Mouse (Mus musculus) thymus, adult 2 months (tissue): ENCODE measurements around the gene Pdlim4.

ENCODE experiments used
- CTCF ChIP-seq: fragments of 200-500 bp; IDR thresholded peaks from 2 replicates; pipeline ENCODE4 v1.5.1; 2012; ENCODE audit warnings: mild to moderate bottlenecking, control low read depth, low read length, moderate library complexity, borderline replicate concordance; ENCODE audit not compliant: control insufficient read depth, poor library complexity, insufficient read depth; ENCODE audit errors: extremely low read depth
- POLR2A ChIP-seq: fragments of 200-500 bp; IDR thresholded peaks from 2 replicates; pipeline ENCODE4 v1.6.1; 2012; ENCODE audit warnings: mild to moderate bottlenecking, low read length, control low read depth, moderate library complexity; ENCODE audit not compliant: control insufficient read depth, poor library complexity, insufficient read depth; ENCODE audit errors: extremely low read depth

GRCm38 (mm10) chr11:54117096-54117495 lies 48.3 kb upstream of the Pdlim4 start:
- TF ChIP-seq CTCF (no peak), POLR2A (no peak)
